Mouse (Mus musculus) lung, adult 2 months (tissue): ENCODE results near the gene Rnf215.

Experiments used
- CTCF ChIP-seq: fragments of 200-500 bp; IDR thresholded peaks from 2 replicates; pipeline ENCODE4 v1.5.1; 2011; ENCODE audit warnings: mild to moderate bottlenecking, low read length, control low read depth; ENCODE audit not compliant: insufficient read depth
- POLR2A ChIP-seq: fragments of 200-500 bp; IDR thresholded peaks from 2 replicates; pipeline ENCODE4 v1.6.1; 2011; ENCODE audit warnings: low read depth, mild to moderate bottlenecking, control low read depth, low read length, borderline replicate concordance; ENCODE audit errors: extremely low read depth

DNA sequence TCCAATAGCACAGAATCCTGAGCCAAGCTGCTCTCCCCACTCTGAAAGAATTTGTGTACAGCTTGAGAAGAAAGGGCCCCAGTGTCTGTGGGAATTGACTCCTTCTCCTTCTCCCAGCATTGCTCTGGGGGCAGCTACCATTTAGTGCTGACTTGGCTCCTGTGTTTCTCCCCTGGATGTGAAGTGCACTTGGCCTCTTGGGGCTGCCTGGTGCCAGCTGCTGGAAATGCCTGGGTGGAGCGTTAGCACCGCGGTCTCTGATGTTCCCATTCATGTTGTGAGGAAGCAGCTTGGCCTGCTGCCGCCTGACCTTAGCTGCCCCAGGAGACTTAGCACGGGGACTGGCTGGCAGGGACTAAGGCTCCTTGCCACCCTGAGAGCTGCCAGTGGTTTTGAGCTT, 39.6 kb downstream of the Rnf215 start:
- TF ChIP-seq CTCF, result no peak
- TF ChIP-seq POLR2A, result no peak
